Comparison of ENCODE assay signal across 9 mouse cellular contexts in genomic region chr1:62929477-62929876, GRCm38 (mm10).
DNase-seq lines count a peak whose midpoint lies in the region; ATAC-seq lines count a peak whose summit lies in the region.
"Had no signal": no experiment of that assay in that cellular context is flagged by ENCODE, and none has a peak within 500 bp of the region (broad histone marks: within the 10 kb centered on the region; RNA-seq: fewer than 3 reads in every experiment).

No protein-coding gene starts in this region.

- 1% methylated on average over 8 of the region's 8 CpGs for WGBS in forebrain, embryonic 12.5 days
- 3% methylated on average over 8 of the region's 8 CpGs for WGBS in forebrain, embryonic 15.5 days
- 6% methylated on average over 8 of the region's 8 CpGs for WGBS in embryonic facial prominence, embryonic 14.5 days

- peaks cover 21% of the 10 kb centered on the region for H3K4me1 ChIP-seq in forebrain, embryonic 12.5 days
- peaks cover 16% of the 10 kb centered on the region for H3K4me1 ChIP-seq in forebrain, embryonic 15.5 days
- peaks cover 4% of the 10 kb centered on the region; the same call in 1 of the 2 replicates for H3K4me1 ChIP-seq in embryonic facial prominence, embryonic 14.5 days (ENCODE audit: control insufficient read depth, insufficient read depth, low read length)

- 0 out of 2 replicates have a peak, but pooled peaks have one; percentile 17 for ATAC-seq in forebrain, embryonic 12.5 days (ENCODE audit: low FRiP score)
- ATAC-seq in forebrain, embryonic 15.5 days (replicated peaks) = no peak; the same call in 1 of the 2 replicates
- ATAC-seq in embryonic facial prominence, embryonic 14.5 days (ENCODE audit: low read depth) = no peak
- ATAC-seq in megakaryocyte-erythroid progenitor cell, adult 5-6 weeks (replicated peaks; ENCODE audit: low FRiP score, low TSS enrichment, poor library complexity, severe bottlenecking) = peak; percentile 73; the same call in 1 of the 2 replicates

- no peak overlapping the region for H3K4me3 ChIP-seq in forebrain, embryonic 12.5 days (replicated peaks)
- no peak overlapping the region for H3K4me3 ChIP-seq in forebrain, embryonic 15.5 days
- no peak overlapping the region for H3K4me3 ChIP-seq in embryonic facial prominence, embryonic 14.5 days (ENCODE audit: low read depth, low read length)
- H3K4me3 ChIP-seq: midbrain, embryonic 12.5 days had no signal

- no peak overlapping the region for H3K4me2 ChIP-seq in forebrain, embryonic 12.5 days
- no peak overlapping the region for H3K4me2 ChIP-seq in forebrain, embryonic 15.5 days (replicated peaks)
- H3K4me2 ChIP-seq in embryonic facial prominence, embryonic 14.5 days (ENCODE audit: low read depth, low read length) = no peak overlapping the region
- H3K4me2 ChIP-seq: midbrain, embryonic 12.5 days had no signal

- no peak overlapping the region for H3K9ac ChIP-seq in forebrain, embryonic 12.5 days
- no peak overlapping the region for H3K9ac ChIP-seq in forebrain, embryonic 15.5 days (replicated peaks)
- H3K9ac ChIP-seq in embryonic facial prominence, embryonic 14.5 days (ENCODE audit: low read depth, low read length) = no peak overlapping the region
- H3K9ac ChIP-seq: midbrain, embryonic 12.5 days had no signal

- no peaks in the 10 kb centered on the region for H3K36me3 ChIP-seq in forebrain, embryonic 12.5 days (replicated peaks)
- H3K36me3 ChIP-seq in forebrain, embryonic 15.5 days = no peaks in the 10 kb centered on the region
- no peaks in the 10 kb centered on the region for H3K36me3 ChIP-seq in embryonic facial prominence, embryonic 14.5 days (ENCODE audit: control insufficient read depth, insufficient read depth, low read length)
- H3K36me3 ChIP-seq in splenic B cell, adult 2 months (ENCODE audit: control insufficient read depth, insufficient read depth, low read length, poor library complexity, severe bottlenecking) = no peaks in the 10 kb centered on the region
- H3K36me3 ChIP-seq: midbrain, embryonic 12.5 days had no signal

- peaks cover 47% of the 10 kb centered on the region for H3K27me3 ChIP-seq in forebrain, embryonic 12.5 days
- H3K27me3 ChIP-seq in forebrain, embryonic 15.5 days = peaks cover 28% of the 10 kb centered on the region; the same call in 1 of the 2 replicates
- no peaks in the 10 kb centered on the region for H3K27me3 ChIP-seq in embryonic facial prominence, embryonic 14.5 days (replicated peaks; ENCODE audit: control insufficient read depth, insufficient read depth, low read length)
- no peaks in the 10 kb centered on the region for H3K27me3 ChIP-seq in splenic B cell, adult 2 months (ENCODE audit: control insufficient read depth, insufficient read depth, low read length, poor library complexity, severe bottlenecking)

- H3K9me3 ChIP-seq in forebrain, embryonic 12.5 days = no peaks in the 10 kb centered on the region
- no peaks in the 10 kb centered on the region for H3K9me3 ChIP-seq in forebrain, embryonic 15.5 days
- H3K9me3 ChIP-seq in embryonic facial prominence, embryonic 14.5 days (ENCODE audit: control insufficient read depth, low read length) = no peaks in the 10 kb centered on the region
- H3K9me3 ChIP-seq: midbrain, embryonic 12.5 days had no signal

- peak; percentile 68 for DNase-seq in adrenal gland, postnatal 4 days (ENCODE audit: low spot score in 2 of 2)
- DNase-seq in embryonic facial prominence, embryonic 14.5 days (ENCODE audit: low spot score) = peak; percentile 68
- DNase-seq in induced T-regulatory cell, adult 2 months (ENCODE audit: low read depth) = peak; percentile 64
- DNase-seq in left cerebral cortex, adult 11 months (ENCODE audit: low spot score) = peak; percentile 68
- DNase-seq in splenic B cell, adult 2 months (ENCODE audit: low read depth, low spot score) = peak; percentile 51

- no peak overlapping the region for H3K27ac ChIP-seq in forebrain, embryonic 12.5 days
- H3K27ac ChIP-seq in forebrain, embryonic 15.5 days (replicated peaks) = no peak overlapping the region
- H3K27ac ChIP-seq in embryonic facial prominence, embryonic 14.5 days (replicated peaks; ENCODE audit: low read depth, low read length) = no peak overlapping the region
- H3K27ac ChIP-seq: midbrain, embryonic 12.5 days had no signal

Comparison
In these comparisons a context has a peak if more than half of its experiments do, and no peak if none do; other contexts are left out.
1. ATAC-seq: peak in forebrain, embryonic 12.5 days (single experiment) and megakaryocyte-erythroid progenitor cell, adult 5-6 weeks (single experiment); none in forebrain, embryonic 15.5 days (single experiment) and embryonic facial prominence, embryonic 14.5 days (single experiment).
2. Peak in every context shown above with its lines, with median percentiles within 50 percentile points of each other: DNase-seq.